Comparison of ENCODE assay signal across 9 mouse cellular contexts in genomic region chr11:115080886-115081285, GRCm38 (mm10). TPM values are rescaled to one million over a fixed set of nuclear protein-coding genes. Genes with fewer than 3 reads are reported as not detected.
DNase-seq lines count a peak whose midpoint lies in the region; ATAC-seq and TF ChIP-seq lines count a peak whose summit lies in the region.
"Had no signal": no experiment of that assay in that cellular context is flagged by ENCODE, and none has a peak within 500 bp of the region (broad histone marks: within the 10 kb centered on the region; RNA-seq: fewer than 3 reads in every experiment).

No protein-coding gene starts in this region.

- TF ChIP-seq EP300 in stomach, postnatal 0 days (optimal IDR thresholded peaks at IDR 0.05): no peak

- H3K4me1 ChIP-seq in heart, embryonic 10.5 days: no peaks in the 10 kb centered on the region
- H3K4me1 ChIP-seq in stomach, postnatal 0 days (replicated peaks; ENCODE audit: control insufficient read depth, insufficient read depth): no peaks in the 10 kb centered on the region
- H3K4me1 ChIP-seq: embryonic facial prominence, embryonic 15.5 days had no signal

- H3K27ac ChIP-seq in heart, embryonic 10.5 days: no peak overlapping the region
- no peak overlapping the region for H3K27ac ChIP-seq in stomach, postnatal 0 days (replicated peaks)
- H3K27ac ChIP-seq: embryonic facial prominence, embryonic 15.5 days had no signal

- DNase-seq in heart, adult 8-10 months (ENCODE audit: low spot score): peak; percentile 43
- no peak for DNase-seq in heart, embryonic 10.5 days (ENCODE audit: low spot score)
- DNase-seq in CD4-positive, CD25-positive, alpha-beta regulatory T cell, adult 2 months (ENCODE audit: low read depth, low spot score): peak; percentile 82
- peak; percentile 48 to 54 for DNase-seq in adrenal gland, postnatal 36 days
- DNase-seq in layer of hippocampus, adult 9-10 months (ENCODE audit: low spot score): peak; percentile 72
- DNase-seq in stomach, postnatal 0 days (ENCODE audit: low spot score): peak; percentile 49

- WGBS in heart, embryonic 10.5 days: 38% methylated on average over 13 of the region's 13 CpGs
- WGBS in stomach, postnatal 0 days: 32% methylated on average over 13 of the region's 13 CpGs

- no peak overlapping the region for H3K4me3 ChIP-seq in heart, embryonic 10.5 days
- no peak overlapping the region for H3K4me3 ChIP-seq in stomach, postnatal 0 days (ENCODE audit: low read depth, low read length)
- H3K4me3 ChIP-seq: embryonic facial prominence, embryonic 15.5 days had no signal

- peak; percentile 90 for TF ChIP-seq CTCF in stomach, postnatal 0 days (IDR thresholded peaks at IDR 0.05; ENCODE audit: low read depth)

- no peak overlapping the region for H3K4me2 ChIP-seq in stomach, postnatal 0 days (replicated peaks; ENCODE audit: low read depth)
- H3K4me2 ChIP-seq: embryonic facial prominence, embryonic 15.5 days had no signal

- ATAC-seq in erythroid progenitor cell, adult 5-6 weeks (replicated peaks; ENCODE audit: low FRiP score, poor library complexity, severe bottlenecking): 0 out of 2 replicates have a peak, but pooled peaks have one; percentile 15
- peak; percentile 73 for ATAC-seq in megakaryocyte progenitor cell, adult 5-6 weeks (replicated peaks; ENCODE audit: poor library complexity)
- peak; percentile 34; the same call in 1 of the 2 replicates for ATAC-seq in stomach, postnatal 0 days (ENCODE audit: low FRiP score, low TSS enrichment)

- peaks cover 30% of the 10 kb centered on the region for H3K27me3 ChIP-seq in heart, embryonic 10.5 days (ENCODE audit: insufficient read depth, poor library complexity, severe bottlenecking)
- peaks cover 2% of the 10 kb centered on the region; the same call in 1 of the 2 replicates for H3K27me3 ChIP-seq in stomach, postnatal 0 days (ENCODE audit: control insufficient read depth, insufficient read depth, low read length)

- no peak overlapping the region for H3K9ac ChIP-seq in stomach, postnatal 0 days (ENCODE audit: low read length)
- H3K9ac ChIP-seq: embryonic facial prominence, embryonic 15.5 days had no signal

- H3K9me3 ChIP-seq in heart, embryonic 10.5 days: no peaks in the 10 kb centered on the region
- no peaks in the 10 kb centered on the region for H3K9me3 ChIP-seq in stomach, postnatal 0 days (ENCODE audit: control insufficient read depth, low read length)
- H3K9me3 ChIP-seq: embryonic facial prominence, embryonic 15.5 days had no signal

- no peaks in the 10 kb centered on the region for H3K36me3 ChIP-seq in heart, embryonic 10.5 days
- H3K36me3 ChIP-seq in stomach, postnatal 0 days (ENCODE audit: control insufficient read depth, insufficient read depth, low read length): no peaks in the 10 kb centered on the region
- H3K36me3 ChIP-seq: embryonic facial prominence, embryonic 15.5 days had no signal

RNA-seq across cellular contexts. Expression of gene Rab37, which starts 10.3 kb away (rescaled TPM):
- total RNA-seq in heart, adult 8-10 months (2022): 1 to 10 TPM in 1 of 4 experiments, under 1 TPM in 3; 0.34 to 1.0 (median 0.63) TPM
- 2.2 and 2.6 TPM in 2 replicates for polyA plus RNA-seq in heart, embryonic 10.5 days (2016; fragmentation: Nextera tagmentation; extraction: Ambion mirVana)
- under 1 TPM; 0.56 TPM for total RNA-seq in adrenal gland, postnatal 36 days (2021)
- 1.1 and 10.5 TPM in 2 replicates for total RNA-seq in erythroid progenitor cell, adult 5-6 weeks (2015; ENCODE audit: low replicate concordance)
- 4.0 and 5.8 TPM in 2 replicates for total RNA-seq in erythroid progenitor cell, adult 5-6 weeks (2017; ENCODE audit: low replicate concordance)
- 4.6 and 9.6 TPM in 2 replicates for total RNA-seq in megakaryocyte progenitor cell, adult 5-6 weeks (2015)
- total RNA-seq in megakaryocyte progenitor cell, adult 5-6 weeks (2017): 8.5 and 13.9 TPM in 2 replicates
- 1.7 TPM in 2 replicates for polyA plus RNA-seq in stomach, postnatal 0 days (2015; fragmentation: Nextera tagmentation; extraction: Ambion mirVana)

RNA-seq across cellular contexts. Expression of gene Cd300e, which starts 18.9 kb away (rescaled TPM):
- under 1 TPM; 0.25 to 0.40 (median 0.32) TPM for total RNA-seq in heart, adult 8-10 months (2022)
- polyA plus RNA-seq in heart, embryonic 10.5 days (2016; fragmentation: Nextera tagmentation; extraction: Ambion mirVana): 0.09 and 0.26 TPM in 2 replicates
- total RNA-seq in adrenal gland, postnatal 36 days (2021): under 1 TPM; 0.26 to 0.43 TPM
- 0.36 and 3.8 TPM in 2 replicates for total RNA-seq in erythroid progenitor cell, adult 5-6 weeks (2015; ENCODE audit: low replicate concordance)
- total RNA-seq in erythroid progenitor cell, adult 5-6 weeks (2017; ENCODE audit: low replicate concordance): not detected in 2 replicates
- total RNA-seq in megakaryocyte progenitor cell, adult 5-6 weeks (2015): 0.17 and 0.42 TPM in 2 replicates
- 0.10 and 0.25 TPM in 2 replicates for total RNA-seq in megakaryocyte progenitor cell, adult 5-6 weeks (2017)
- 0.07 TPM in 1 of 2 replicates, not detected in the other for polyA plus RNA-seq in stomach, postnatal 0 days (2015; fragmentation: Nextera tagmentation; extraction: Ambion mirVana)

RNA-seq across cellular contexts. Expression of gene Cd300ld3, which starts 32.7 kb away (rescaled TPM):
- 1 to 10 TPM; 4.6 to 9.1 (median 7.4) TPM for total RNA-seq in heart, adult 8-10 months (2022)
- not detected in 2 replicates for polyA plus RNA-seq in heart, embryonic 10.5 days (2016; fragmentation: Nextera tagmentation; extraction: Ambion mirVana)
- 1 to 10 TPM; 1.6 to 5.3 TPM for total RNA-seq in adrenal gland, postnatal 36 days (2021)
- 5.8 and 11.7 TPM in 2 replicates for total RNA-seq in erythroid progenitor cell, adult 5-6 weeks (2015; ENCODE audit: low replicate concordance)
- 4.1 and 5.7 TPM in 2 replicates for total RNA-seq in erythroid progenitor cell, adult 5-6 weeks (2017; ENCODE audit: low replicate concordance)
- total RNA-seq in megakaryocyte progenitor cell, adult 5-6 weeks (2015): 0.22 and 0.47 TPM in 2 replicates
- total RNA-seq in megakaryocyte progenitor cell, adult 5-6 weeks (2017): 0.78 TPM in 1 of 2 replicates, not detected in the other
- not detected in 2 replicates for polyA plus RNA-seq in stomach, postnatal 0 days (2015; fragmentation: Nextera tagmentation; extraction: Ambion mirVana)
- polyA plus RNA-seq: embryonic facial prominence, embryonic 15.5 days had no signal

RNA-seq across cellular contexts. Expression of gene Cd300ld5, which starts 43.3 kb away (rescaled TPM):
- 1 to 10 TPM; 1.6 to 5.8 (median 2.9) TPM for total RNA-seq in heart, adult 8-10 months (2022)
- polyA plus RNA-seq in heart, embryonic 10.5 days (2016; fragmentation: Nextera tagmentation; extraction: Ambion mirVana): not detected in 2 replicates
- total RNA-seq in adrenal gland, postnatal 36 days (2021): 1 to 10 TPM; 5.3 to 8.1 TPM
- 5.8 and 11.7 TPM in 2 replicates for total RNA-seq in erythroid progenitor cell, adult 5-6 weeks (2015; ENCODE audit: low replicate concordance)
- not detected in 2 replicates for total RNA-seq in erythroid progenitor cell, adult 5-6 weeks (2017; ENCODE audit: low replicate concordance)
- total RNA-seq in megakaryocyte progenitor cell, adult 5-6 weeks (2015): 0.22 TPM in 1 of 2 replicates, not detected in the other
- not detected in 2 replicates for total RNA-seq in megakaryocyte progenitor cell, adult 5-6 weeks (2017)
- not detected in 2 replicates for polyA plus RNA-seq in stomach, postnatal 0 days (2015; fragmentation: Nextera tagmentation; extraction: Ambion mirVana)
- polyA plus RNA-seq: embryonic facial prominence, embryonic 15.5 days had no signal

RNA-seq across cellular contexts. Expression of gene Cd300lf, which starts 52.9 kb away (rescaled TPM):
- total RNA-seq in heart, adult 8-10 months (2022): under 1 TPM in 3 of 4 experiments, not detected in 1; 0.13 to 0.89 (median 0.22) TPM
- 0.08 and 0.27 TPM in 2 replicates for polyA plus RNA-seq in heart, embryonic 10.5 days (2016; fragmentation: Nextera tagmentation; extraction: Ambion mirVana)
- 1 to 10 TPM in 1 of 2 experiments, under 1 TPM in 1; 0.69 to 1.0 TPM for total RNA-seq in adrenal gland, postnatal 36 days (2021)
- total RNA-seq in erythroid progenitor cell, adult 5-6 weeks (2015; ENCODE audit: low replicate concordance): 1.7 and 2.9 TPM in 2 replicates
- 8.6 and 10.7 TPM in 2 replicates for total RNA-seq in erythroid progenitor cell, adult 5-6 weeks (2017; ENCODE audit: low replicate concordance)
- total RNA-seq in megakaryocyte progenitor cell, adult 5-6 weeks (2015): 2.1 and 2.3 TPM in 2 replicates
- 1.6 and 1.8 TPM in 2 replicates for total RNA-seq in megakaryocyte progenitor cell, adult 5-6 weeks (2017)
- 0.36 and 0.47 TPM in 2 replicates for polyA plus RNA-seq in stomach, postnatal 0 days (2015; fragmentation: Nextera tagmentation; extraction: Ambion mirVana)

Comparison
In these comparisons a context has a peak if more than half of its experiments do, and no peak if none do; other contexts are left out.
1. ATAC-seq: peak in every context shown above with its lines; median percentile 73 in megakaryocyte progenitor cell, adult 5-6 weeks; 34 in stomach, postnatal 0 days; 15 in erythroid progenitor cell, adult 5-6 weeks.